Mouse (Mus musculus) E14TG2a.4 (cell line): ENCODE measurements around the gene Medag.

Experiments used
- H3K27me3 ChIP-seq: 2 replicates; pipeline ENCODE4 v1.6.1; 2014; ENCODE audit warnings: low read length, control low read depth; ENCODE audit not compliant: insufficient read depth
- H3K36me3 ChIP-seq: 2 replicates; pipeline ENCODE4 v1.6.1; 2014; ENCODE audit warnings: low read length, control low read depth; ENCODE audit not compliant: insufficient read depth
- H3K4me1 ChIP-seq: replicated peaks from 2 replicates; pipeline ENCODE4 v1.6.1; 2014; ENCODE audit warnings: low read depth, low read length, control low read depth
- H3K4me3 ChIP-seq: replicated peaks from 2 replicates; pipeline ENCODE4 v1.5.1; 2014; ENCODE audit warnings: mild to moderate bottlenecking, low read length
- H3K9me3 ChIP-seq: 2 replicates; pipeline ENCODE4 v1.6.1; 2014; ENCODE audit warnings: low read length, control low read depth
- CTCF ChIP-seq: conservative IDR thresholded peaks from 2 replicates; pipeline ENCODE4 v1.5.1; 2014; ENCODE audit warnings: low read length
- NANOG ChIP-seq: IDR thresholded peaks from 2 replicates; pipeline ENCODE4 v1.6.1; 2014; ENCODE audit warnings: borderline replicate concordance, low read length, mixed read lengths
- POU5F1 ChIP-seq: IDR thresholded peaks from 2 replicates; pipeline ENCODE4 v1.6.1; 2014; ENCODE audit warnings: low read length, borderline replicate concordance

Medag gene

GRCm38 (mm10) chr5:149392420-149392988 is 19.0 kb upstream of the Medag start:
- Histone ChIP-seq H3K9me3 (no peaks in the 10 kb centered on the region), H3K36me3 (no peaks in the 10 kb centered on the region), H3K27me3 (no peaks in the 10 kb centered on the region), H3K4me3 (no peak overlapping the region), H3K4me1 (peaks cover 31% of the 10 kb centered on the region)
- TF ChIP-seq CTCF (peak; percentile 56), POU5F1 (no peak), NANOG (no peak)

- Histone ChIP-seq H3K4me3 (no peak overlapping the region), H3K9me3 (peaks cover 3% of the 10 kb centered on the region), H3K4me1 (no peaks in the 10 kb centered on the region), H3K27me3 (peaks cover 6% of the 10 kb centered on the region), H3K36me3 (no peaks in the 10 kb centered on the region)
- no peak for TF ChIP-seq POU5F1
- TF ChIP-seq CTCF: no peak
- TF ChIP-seq NANOG: no peak
Measured at GRCm38 (mm10) chr5:149401446-149401975, 10.0 kb upstream of the Medag start.

GRCm38 (mm10) chr5:149402029-149402428 is 9.5 kb upstream of the Medag start:
- Histone ChIP-seq H3K9me3 (peaks cover 3% of the 10 kb centered on the region), H3K27me3 (peaks cover 6% of the 10 kb centered on the region), H3K4me3 (no peak overlapping the region), H3K36me3 (no peaks in the 10 kb centered on the region), H3K4me1 (no peaks in the 10 kb centered on the region)
- TF ChIP-seq CTCF: no peak
- TF ChIP-seq POU5F1: no peak
- no peak for TF ChIP-seq NANOG

- no peaks in the 10 kb centered on the region for H3K4me1 ChIP-seq
- TF ChIP-seq NANOG: no peak
- TF ChIP-seq POU5F1: no peak
- TF ChIP-seq CTCF: no peak
- H3K27me3 ChIP-seq: peaks cover 15% of the 10 kb centered on the region
- H3K9me3 ChIP-seq: peaks cover 9% of the 10 kb centered on the region
- H3K36me3 ChIP-seq: no peaks in the 10 kb centered on the region
- no peak overlapping the region for H3K4me3 ChIP-seq
Measured at GRCm38 (mm10) chr5:149403386-149403785, 8.2 kb upstream of the Medag start.

- no peak overlapping the region for H3K4me3 ChIP-seq
- TF ChIP-seq POU5F1 (no peak), CTCF (peak; percentile 83), NANOG (no peak)
- peaks cover 27% of the 10 kb centered on the region for H3K27me3 ChIP-seq
- H3K36me3 ChIP-seq: no peaks in the 10 kb centered on the region
- H3K4me1 ChIP-seq: no peaks in the 10 kb centered on the region
- H3K9me3 ChIP-seq: peaks cover 9% of the 10 kb centered on the region
Measured at GRCm38 (mm10) chr5:149404710-149405109, 6.8 kb upstream of the Medag start.

- Histone ChIP-seq H3K9me3 (peaks cover 9% of the 10 kb centered on the region), H3K36me3 (no peaks in the 10 kb centered on the region), H3K4me3 (no peak overlapping the region), H3K27me3 (peaks cover 47% of the 10 kb centered on the region), H3K4me1 (peaks cover 8% of the 10 kb centered on the region)
- no peak for TF ChIP-seq CTCF
- TF ChIP-seq NANOG: no peak
- TF ChIP-seq POU5F1: no peak
Measured at GRCm38 (mm10) chr5:149406791-149407276, 4.7 kb upstream of the Medag start.

- Histone ChIP-seq H3K4me3 (no peak overlapping the region), H3K9me3 (peaks cover 6% of the 10 kb centered on the region), H3K4me1 (peaks cover 14% of the 10 kb centered on the region), H3K27me3 (peaks cover 65% of the 10 kb centered on the region), H3K36me3 (no peaks in the 10 kb centered on the region)
- TF ChIP-seq NANOG (no peak), POU5F1 (no peak), CTCF (no peak)
Measured at GRCm38 (mm10) chr5:149409502-149409901, 2.0 kb upstream of the Medag start.

GRCm38 (mm10) chr5:149412194-149412575 is 636 bp downstream of the Medag start:
- Histone ChIP-seq H3K27me3 (peaks cover 69% of the 10 kb centered on the region), H3K9me3 (peaks cover 6% of the 10 kb centered on the region), H3K4me3 (peak overlapping the region; percentile 75), H3K36me3 (no peaks in the 10 kb centered on the region), H3K4me1 (peaks cover 14% of the 10 kb centered on the region)
- TF ChIP-seq POU5F1: no peak
- TF ChIP-seq CTCF: no peak
- no peak for TF ChIP-seq NANOG

GRCm38 (mm10) chr5:149412671-149413070 is 1.1 kb downstream of the Medag start:
- Histone ChIP-seq H3K4me3 (no peak overlapping the region), H3K36me3 (no peaks in the 10 kb centered on the region), H3K27me3 (peaks cover 66% of the 10 kb centered on the region), H3K4me1 (peaks cover 14% of the 10 kb centered on the region), H3K9me3 (peaks cover 3% of the 10 kb centered on the region)
- TF ChIP-seq POU5F1 (no peak), CTCF (no peak), NANOG (no peak)
